Mouse (Mus musculus): ENCODE measurements around the gene Rps6kl1. TPM values are rescaled to one million over a fixed set of nuclear protein-coding genes. Genes with fewer than 3 reads are reported as not detected.
A peak's percentile ranks its signal among the peaks of the same experiment; 100 is the strongest.

The Rps6kl1 gene
- polyA plus RNA-seq, 1 experiment = 0.89 TPM

- Histone ChIP-seq H3K27me3 (replicated peaks; ENCODE audit: control insufficient read depth, insufficient read depth, low read length) (no peaks in the 10 kb centered on the region), H3K4me3 (ENCODE audit: insufficient read depth, low read depth, low read length) (no peak overlapping the region), H3K27ac (ENCODE audit: insufficient read depth, low read depth, low read length) (no peak overlapping the region), H3K36me3 (ENCODE audit: control insufficient read depth, insufficient read depth, low read length) (peaks cover 18% of the 10 kb centered on the region), H3K4me1 (ENCODE audit: control insufficient read depth, insufficient read depth, low read length) (no peaks in the 10 kb centered on the region; the same call in 1 of the 2 replicates)
- WGBS = 87% methylated on average over 6 of the region's 6 CpGs
- DNase-seq = no peak
- TF ChIP-seq CTCF (conservative IDR thresholded peaks at IDR 0.05; ENCODE audit: insufficient read depth, insufficient read length, low read depth, low read length) (no peak), POLR2A (IDR thresholded peaks at IDR 0.05; ENCODE audit: low read depth, low read length) (no peak)
These were observed 19.7 kb downstream of the Rps6kl1 start for GRCm38 (mm10) chr12:85131361-85131760.

- H3K4me1 ChIP-seq (ENCODE audit: control insufficient read depth, insufficient read depth, low read length) = no peaks in the 10 kb centered on the region; the same call in 1 of the 2 replicates
- H3K4me3 ChIP-seq (ENCODE audit: insufficient read depth, low read depth, low read length) = no peak overlapping the region
- TF ChIP-seq CTCF (conservative IDR thresholded peaks at IDR 0.05; ENCODE audit: insufficient read depth, insufficient read length, low read depth, low read length) = no peak
- TF ChIP-seq POLR2A (IDR thresholded peaks at IDR 0.05; ENCODE audit: low read depth, low read length) = no peak
- 94% methylated on average over 9 of the region's 9 CpGs for WGBS
- H3K36me3 ChIP-seq (ENCODE audit: control insufficient read depth, insufficient read depth, low read length) = peaks cover 20% of the 10 kb centered on the region
- H3K27me3 ChIP-seq (replicated peaks; ENCODE audit: control insufficient read depth, insufficient read depth, low read length) = no peaks in the 10 kb centered on the region
- no peak for DNase-seq
- no peak overlapping the region for H3K27ac ChIP-seq (ENCODE audit: insufficient read depth, low read depth, low read length)
These were observed 21.6 kb downstream of the Rps6kl1 start for GRCm38 (mm10) chr12:85129426-85129978.

- no peak for TF ChIP-seq POLR2A (IDR thresholded peaks at IDR 0.05; ENCODE audit: low read depth, low read length)
- TF ChIP-seq CTCF (conservative IDR thresholded peaks at IDR 0.05; ENCODE audit: insufficient read depth, insufficient read length, low read depth, low read length) = no peak
- Histone ChIP-seq H3K27me3 (replicated peaks; ENCODE audit: control insufficient read depth, insufficient read depth, low read length) (no peaks in the 10 kb centered on the region), H3K36me3 (ENCODE audit: control insufficient read depth, insufficient read depth, low read length) (peaks cover 27% of the 10 kb centered on the region), H3K27ac (ENCODE audit: insufficient read depth, low read depth, low read length) (no peak overlapping the region), H3K4me1 (ENCODE audit: control insufficient read depth, insufficient read depth, low read length) (no peaks in the 10 kb centered on the region; the same call in 1 of the 2 replicates), H3K4me3 (ENCODE audit: insufficient read depth, low read depth, low read length) (no peak overlapping the region)
- DNase-seq = peak; percentile 90
- WGBS = 46% methylated on average over 8 of the region's 8 CpGs
These were observed 24.0 kb downstream of the Rps6kl1 start for GRCm38 (mm10) chr12:85126986-85127603.

GRCm38 (mm10) chr12:85124751-85125150, 26.3 kb downstream of the Rps6kl1 start:
- H3K27me3 ChIP-seq (replicated peaks; ENCODE audit: control insufficient read depth, insufficient read depth, low read length) = no peaks in the 10 kb centered on the region
- TF ChIP-seq CTCF (conservative IDR thresholded peaks at IDR 0.05; ENCODE audit: insufficient read depth, insufficient read length, low read depth, low read length) (no peak), POLR2A (IDR thresholded peaks at IDR 0.05; ENCODE audit: low read depth, low read length) (no peak)
- WGBS = 84% methylated on average over 5 of the region's 5 CpGs
- DNase-seq = no peak
- no peak overlapping the region for H3K27ac ChIP-seq (ENCODE audit: insufficient read depth, low read depth, low read length)
- no peak overlapping the region for H3K4me3 ChIP-seq (ENCODE audit: insufficient read depth, low read depth, low read length)
- no peaks in the 10 kb centered on the region; the same call in 1 of the 2 replicates for H3K4me1 ChIP-seq (ENCODE audit: control insufficient read depth, insufficient read depth, low read length)
- H3K36me3 ChIP-seq (ENCODE audit: control insufficient read depth, insufficient read depth, low read length) = peaks cover 24% of the 10 kb centered on the region

GRCm38 (mm10) chr12:85123645-85124044, 27.4 kb downstream of the Rps6kl1 start:
- Histone ChIP-seq H3K4me3 (ENCODE audit: insufficient read depth, low read depth, low read length) (no peak overlapping the region), H3K4me1 (ENCODE audit: control insufficient read depth, insufficient read depth, low read length) (no peaks in the 10 kb centered on the region; the same call in 1 of the 2 replicates), H3K36me3 (ENCODE audit: control insufficient read depth, insufficient read depth, low read length) (peaks cover 20% of the 10 kb centered on the region), H3K27ac (ENCODE audit: insufficient read depth, low read depth, low read length) (no peak overlapping the region), H3K27me3 (replicated peaks; ENCODE audit: control insufficient read depth, insufficient read depth, low read length) (no peaks in the 10 kb centered on the region)
- no peak for DNase-seq
- 88% methylated on average over 11 of the region's 11 CpGs for WGBS
- no peak for TF ChIP-seq POLR2A (IDR thresholded peaks at IDR 0.05; ENCODE audit: low read depth, low read length)
- no peak for TF ChIP-seq CTCF (conservative IDR thresholded peaks at IDR 0.05; ENCODE audit: insufficient read depth, insufficient read length, low read depth, low read length)

GRCm38 (mm10) chr12:85123108-85123530, 27.9 kb downstream of the Rps6kl1 start:
- no peak overlapping the region for H3K4me3 ChIP-seq (ENCODE audit: insufficient read depth, low read depth, low read length)
- H3K4me1 ChIP-seq (ENCODE audit: control insufficient read depth, insufficient read depth, low read length) = no peaks in the 10 kb centered on the region; the same call in 1 of the 2 replicates
- DNase-seq = no peak
- H3K36me3 ChIP-seq (ENCODE audit: control insufficient read depth, insufficient read depth, low read length) = peaks cover 22% of the 10 kb centered on the region
- no peaks in the 10 kb centered on the region for H3K27me3 ChIP-seq (replicated peaks; ENCODE audit: control insufficient read depth, insufficient read depth, low read length)
- 91% methylated on average over 9 of the region's 9 CpGs for WGBS
- TF ChIP-seq POLR2A (IDR thresholded peaks at IDR 0.05; ENCODE audit: low read depth, low read length) (no peak), CTCF (conservative IDR thresholded peaks at IDR 0.05; ENCODE audit: insufficient read depth, insufficient read length, low read depth, low read length) (no peak)
- H3K27ac ChIP-seq (ENCODE audit: insufficient read depth, low read depth, low read length) = no peak overlapping the region

- Histone ChIP-seq H3K4me1 (ENCODE audit: control insufficient read depth, insufficient read depth, low read length) (no peaks in the 10 kb centered on the region), H3K36me3 (ENCODE audit: control insufficient read depth, insufficient read depth, low read length) (peaks cover 22% of the 10 kb centered on the region), H3K27me3 (replicated peaks; ENCODE audit: control insufficient read depth, insufficient read depth, low read length) (no peaks in the 10 kb centered on the region), H3K27ac (ENCODE audit: insufficient read depth, low read depth, low read length) (no peak overlapping the region), H3K4me3 (ENCODE audit: insufficient read depth, low read depth, low read length) (no peak overlapping the region)
- 79% methylated on average over 9 of the region's 9 CpGs for WGBS
- DNase-seq = no peak
- no peak for TF ChIP-seq POLR2A (IDR thresholded peaks at IDR 0.05; ENCODE audit: low read depth, low read length)
- TF ChIP-seq CTCF (conservative IDR thresholded peaks at IDR 0.05; ENCODE audit: insufficient read depth, insufficient read length, low read depth, low read length) = no peak
These were observed 29.1 kb downstream of the Rps6kl1 start for GRCm38 (mm10) chr12:85121806-85122459.

Data from kidney, adult 2 months (tissue).